Mouse (Mus musculus): ENCODE measurements at regions not wholly inside any gene's neighbourhood (a gene's known extent, or its start where the extent isn't known, plus 50 kb on each side); places are given as distances from the start of the nearest gene placed in this dataset.
"Not testable (repeated sequence)": the region's sequence is repeated elsewhere in the genome, so short reads cannot be mapped to it uniquely, and the experiment has no call there.

GRCm38 (mm10) chr3:22815842-22816241 is 739.4 kb downstream of the Tbl1xr1 start:
- DNase-seq (ENCODE audit: low spot score): no peak

GRCm38 (mm10) chr3:22826485-22826884 is 750.0 kb downstream of the Tbl1xr1 start:
- DNase-seq (ENCODE audit: low spot score): no peak

GRCm38 (mm10) chr3:22838986-22839385 is 762.5 kb downstream of the Tbl1xr1 start:
- no peak for DNase-seq (ENCODE audit: low spot score)

- DNase-seq (ENCODE audit: low spot score): no peak
Observed at GRCm38 (mm10) chr3:22850474-22850873, 774.0 kb downstream of the Tbl1xr1 start.

GRCm38 (mm10) chr3:22863595-22863994 is 787.1 kb downstream of the Tbl1xr1 start:
- no peak for DNase-seq (ENCODE audit: low spot score)

GRCm38 (mm10) chr3:22877883-22878282 is 801.4 kb downstream of the Tbl1xr1 start:
- no peak for DNase-seq (ENCODE audit: low spot score)

- DNase-seq (ENCODE audit: low spot score): no peak
Observed at GRCm38 (mm10) chr3:22892735-22893134, 816.3 kb downstream of the Tbl1xr1 start.

GRCm38 (mm10) chr3:22897651-22898050 is 821.2 kb downstream of the Tbl1xr1 start:
- DNase-seq (ENCODE audit: low spot score): no peak

GRCm38 (mm10) chr3:22900966-22901365 is 824.5 kb downstream of the Tbl1xr1 start:
- DNase-seq (ENCODE audit: low spot score): no peak

GRCm38 (mm10) chr3:22928970-22929369 is 852.5 kb downstream of the Tbl1xr1 start:
- no peak for DNase-seq (ENCODE audit: low spot score)

- DNase-seq (ENCODE audit: low spot score): no peak
Observed at GRCm38 (mm10) chr3:22929762-22930519, 853.5 kb downstream of the Tbl1xr1 start.

- not testable (repeated sequence) for DNase-seq (ENCODE audit: low spot score)
Observed at GRCm38 (mm10) chr3:22945646-22946045, 869.2 kb downstream of the Tbl1xr1 start.

GRCm38 (mm10) chr3:22947181-22947580 is 870.7 kb downstream of the Tbl1xr1 start:
- no peak for DNase-seq (ENCODE audit: low spot score)

- no peak for DNase-seq (ENCODE audit: low spot score)
Observed at GRCm38 (mm10) chr3:22948168-22948768, 871.8 kb downstream of the Tbl1xr1 start.

GRCm38 (mm10) chr3:22957422-22957821 is 881.0 kb downstream of the Tbl1xr1 start:
- no peak for DNase-seq (ENCODE audit: low spot score)

GRCm38 (mm10) chr3:22972681-22973080 is 896.2 kb downstream of the Tbl1xr1 start:
- no peak for DNase-seq (ENCODE audit: low spot score)

- DNase-seq (ENCODE audit: low spot score): no peak
Observed at GRCm38 (mm10) chr3:22976801-22977200, 900.3 kb downstream of the Tbl1xr1 start.

GRCm38 (mm10) chr3:22979896-22980890 is 903.7 kb downstream of the Tbl1xr1 start:
- DNase-seq (ENCODE audit: low spot score): no peak

GRCm38 (mm10) chr3:22982430-22982829 is 906.0 kb downstream of the Tbl1xr1 start:
- no peak for DNase-seq (ENCODE audit: low spot score)

- DNase-seq (ENCODE audit: low spot score): no peak
Observed at GRCm38 (mm10) chr3:22990136-22990820, 913.8 kb downstream of the Tbl1xr1 start.

GRCm38 (mm10) chr3:22995228-22995627 is 918.8 kb downstream of the Tbl1xr1 start:
- DNase-seq (ENCODE audit: low spot score): no peak

GRCm38 (mm10) chr3:22995833-22996232 is 919.4 kb downstream of the Tbl1xr1 start:
- DNase-seq (ENCODE audit: low spot score): no peak

All from layer of hippocampus, adult 11-12 months (tissue).